Mouse (Mus musculus) olfactory bulb, adult 2 months (tissue): ENCODE results near the gene Vapa. TPM values are rescaled to one million over a fixed set of nuclear protein-coding genes. Genes with fewer than 3 reads are reported as not detected.

Experiments used
- H3K27ac ChIP-seq: fragments of 200-500 bp; 2 replicates; pipeline ENCODE4 v1.5.1; 2012; ENCODE audit warnings: low read depth, low read length; ENCODE audit not compliant: insufficient read depth
- H3K4me1 ChIP-seq: fragments of 200-500 bp; 2 replicates; pipeline ENCODE4 v1.6.1; 2012; ENCODE audit warnings: low read length; ENCODE audit not compliant: control insufficient read depth, insufficient read depth
- H3K4me3 ChIP-seq: fragments of 200-500 bp; 2 replicates; pipeline ENCODE4 v1.5.1; 2012; ENCODE audit warnings: mild to moderate bottlenecking, low read depth, low read length, moderate library complexity; ENCODE audit not compliant: insufficient read depth
- CTCF ChIP-seq: fragments of 200-500 bp; IDR thresholded peaks from 2 replicates; pipeline ENCODE4 v1.5.1; 2012; ENCODE audit warnings: low read depth, mild to moderate bottlenecking, low read length, moderate library complexity; ENCODE audit not compliant: insufficient read depth
- POLR2A ChIP-seq: fragments of 200-500 bp; IDR thresholded peaks from 2 replicates; pipeline ENCODE4 v1.6.1; 2012; ENCODE audit warnings: mild to moderate bottlenecking, low read depth, low read length, moderate library complexity; ENCODE audit not compliant: insufficient read depth
- WGBS: fragments of 180-500 bp; shearing (Covaris S2); methylation state at CpG from one replicate; pipeline ENCODE4 v1.1.7; 2018; 5-methylcytosine and 5-hydroxymethylcytosine counted together
- polyA plus RNA-seq: library from polyadenylated mRNA; stranded (reverse); fragments of >200 nt; gene quantifications from 2 replicates; pipeline ENCODE4 v1.2.4, GENCODE M21; 2012; ENCODE audit warnings: low replicate concordance; ENCODE audit not compliant: missing spikeins, insufficient read depth, insufficient read length

Vapa gene
- not detected in 2 replicates for polyA plus RNA-seq

- Histone ChIP-seq H3K4me3 (peak within 1 kb of the TSS; percentile 80), H3K4me1 (peaks cover 3% of the 10 kb centered on the region), H3K27ac (peak within 1 kb of the TSS; percentile 95)
- TF ChIP-seq CTCF = no peak
- TF ChIP-seq POLR2A = peak; percentile 77; the same call in 1 of the 2 replicates
- WGBS = under 1% methylated on average over 84 of the region's 85 CpGs
Observed at GRCm38 (mm10) chr17:65613463-65614412, at the start of gene Vapa. Gene Vapa, minus strand, starts transcription at chr17:65613555.

- Histone ChIP-seq H3K4me3 (no peak overlapping the region), H3K27ac (no peak overlapping the region), H3K4me1 (peaks cover 2% of the 10 kb centered on the region; the same call in 1 of the 2 replicates)
- TF ChIP-seq CTCF (no peak), POLR2A (no peak)
- 91% methylated on average over 3 of the region's 3 CpGs for WGBS
Observed at GRCm38 (mm10) chr17:65662662-65663061, 49.3 kb upstream of the Vapa start.

GRCm38 (mm10) chr17:65658416-65658815, 45.1 kb upstream of the Vapa start:
- 92% methylated on average over 2 of the region's 2 CpGs for WGBS
- H3K4me3 ChIP-seq = no peak overlapping the region
- H3K27ac ChIP-seq = no peak overlapping the region
- TF ChIP-seq CTCF (no peak), POLR2A (no peak)
- H3K4me1 ChIP-seq = no peaks in the 10 kb centered on the region; the same call in 1 of the 2 replicates

GRCm38 (mm10) chr17:65657958-65658357, 44.6 kb upstream of the Vapa start:
- Histone ChIP-seq H3K27ac (no peak overlapping the region), H3K4me3 (no peak overlapping the region), H3K4me1 (no peaks in the 10 kb centered on the region; the same call in 1 of the 2 replicates)
- no peak for TF ChIP-seq CTCF
- 66% methylated on average over 9 of the region's 9 CpGs for WGBS

GRCm38 (mm10) chr17:65656731-65657130, 43.4 kb upstream of the Vapa start:
- WGBS = 94% methylated on average over 6 of the region's 6 CpGs
- Histone ChIP-seq H3K4me1 (no peaks in the 10 kb centered on the region; the same call in 1 of the 2 replicates), H3K27ac (no peak overlapping the region)

GRCm38 (mm10) chr17:65656076-65656475, 42.7 kb upstream of the Vapa start:
- Histone ChIP-seq H3K4me1 (no peaks in the 10 kb centered on the region; the same call in 1 of the 2 replicates), H3K4me3 (no peak overlapping the region), H3K27ac (no peak overlapping the region)
- WGBS = 90% methylated on average over 8 of the region's 8 CpGs
- TF ChIP-seq POLR2A (no peak), CTCF (no peak)

More at GRCm38 (mm10) chr17:65656731-65657130, 43.4 kb upstream of the Vapa start:
- no peak for TF ChIP-seq CTCF
- TF ChIP-seq POLR2A = no peak
- no peak overlapping the region for H3K4me3 ChIP-seq

- WGBS = 79% methylated on average over 4 of the region's 4 CpGs
- no peak overlapping the region for H3K27ac ChIP-seq
- TF ChIP-seq CTCF = no peak
- no peak for TF ChIP-seq POLR2A
- no peak overlapping the region for H3K4me3 ChIP-seq
- no peaks in the 10 kb centered on the region; the same call in 1 of the 2 replicates for H3K4me1 ChIP-seq
Observed at GRCm38 (mm10) chr17:65655608-65656007, 42.3 kb upstream of the Vapa start.

- no peak overlapping the region for H3K4me3 ChIP-seq
- no peak for TF ChIP-seq POLR2A
- TF ChIP-seq CTCF = no peak
- WGBS = 90% methylated on average over 6 of the region's 6 CpGs
- H3K4me1 ChIP-seq = peaks cover 5% of the 10 kb centered on the region
- no peak overlapping the region for H3K27ac ChIP-seq
Observed at GRCm38 (mm10) chr17:65650598-65650997, 37.2 kb upstream of the Vapa start.

GRCm38 (mm10) chr17:65649175-65649493, 35.8 kb upstream of the Vapa start:
- Histone ChIP-seq H3K4me3 (no peak overlapping the region), H3K4me1 (peaks cover 9% of the 10 kb centered on the region), H3K27ac (no peak overlapping the region)
- 97% methylated on average over 2 of the region's 2 CpGs for WGBS
- no peak for TF ChIP-seq POLR2A
- no peak for TF ChIP-seq CTCF
